Comparison of ENCODE assay signal across 12 mouse cellular contexts in genomic region chr6:87846813-87847212, GRCm38 (mm10). TPM values are rescaled to one million over a fixed set of nuclear protein-coding genes. Genes with fewer than 3 reads are reported as not detected.
A peak's percentile ranks its signal among the peaks of the same experiment; 100 is the strongest.
DNase-seq lines count a peak whose midpoint lies in the region; ATAC-seq and TF ChIP-seq lines count a peak whose summit lies in the region.
"Had no signal": no experiment of that assay in that cellular context is flagged by ENCODE, and none has a peak within 500 bp of the region (broad histone marks: within the 10 kb centered on the region; RNA-seq: fewer than 3 reads in every experiment).

No protein-coding gene starts in this region.

- DNase-seq in 3T3-L1 (ENCODE audit: low read depth, low spot score), result peak; percentile 70
- no peak for DNase-seq in CH12.LX (ENCODE audit: extremely low read depth)
- DNase-seq in liver, embryonic 11.5 days (ENCODE audit: low spot score), result no peak
- DNase-seq in thymus, postnatal 0 days (ENCODE audit: low spot score), result no peak
- DNase-seq in spleen, postnatal 14 days (ENCODE audit: low spot score in 2 of 2), result no peak
- DNase-seq: adrenal gland, adult 2 months; forebrain, postnatal 0 days had no signal

- no peak for TF ChIP-seq RAD21 in CH12.LX (IDR thresholded peaks at IDR 0.05; ENCODE audit: low read depth, low read length)

- in situ Hi-C loops in CH12.LX (cut with MboI; ENCODE audit: low pct_ligation_motif_present, low pct_unique_long_range_greater_than_20kb, low sequenced_read_pairs), result no loop called here

- no peak overlapping the region for H3K9ac ChIP-seq in kidney, embryonic 15.5 days
- H3K9ac ChIP-seq in kidney, embryonic 16.5 days (replicated peaks; ENCODE audit: low read length), result no peak overlapping the region
- peak overlapping the region; percentile 48; the same call in 1 of the 2 replicates for H3K9ac ChIP-seq in CH12.LX (ENCODE audit: insufficient read depth, low read depth)
- peak overlapping the region; percentile 34; the same call in 1 of the 2 replicates for H3K9ac ChIP-seq in liver, embryonic 11.5 days (ENCODE audit: low read depth, low read length)
- H3K9ac ChIP-seq: forebrain, postnatal 0 days; hindbrain, embryonic 15.5 days had no signal

- no peaks in the 10 kb centered on the region for H3K27me3 ChIP-seq in kidney, embryonic 15.5 days
- no peaks in the 10 kb centered on the region for H3K27me3 ChIP-seq in kidney, embryonic 16.5 days (ENCODE audit: insufficient read depth, low read length)
- H3K27me3 ChIP-seq in CH12.LX (replicated peaks), result no peaks in the 10 kb centered on the region
- no peaks in the 10 kb centered on the region for H3K27me3 ChIP-seq in liver, embryonic 11.5 days (replicated peaks; ENCODE audit: control insufficient read depth, insufficient read depth, low read length)
- H3K27me3 ChIP-seq: hindbrain, embryonic 15.5 days had no signal

- WGBS in kidney, embryonic 15.5 days, result 86% methylated on average over 1 of the region's 1 CpGs
- WGBS in kidney, embryonic 16.5 days, result 80% methylated on average over 1 of the region's 1 CpGs
- 85% methylated on average over 1 of the region's 1 CpGs for WGBS in liver, embryonic 11.5 days

- H3K79me2 ChIP-seq in CH12.LX (replicated peaks; ENCODE audit: control insufficient read depth, extremely low read depth, insufficient read depth, poor library complexity, severe bottlenecking), result peaks cover 75% of the 10 kb centered on the region

- H3K9me3 ChIP-seq in kidney, embryonic 15.5 days (replicated peaks), result no peaks in the 10 kb centered on the region
- no peaks in the 10 kb centered on the region for H3K9me3 ChIP-seq in kidney, embryonic 16.5 days (ENCODE audit: low read length)
- H3K9me3 ChIP-seq in CH12.LX (replicated peaks; ENCODE audit: low read length), result no peaks in the 10 kb centered on the region
- no peaks in the 10 kb centered on the region for H3K9me3 ChIP-seq in liver, embryonic 11.5 days (ENCODE audit: control insufficient read depth, low read length)
- H3K9me3 ChIP-seq: hindbrain, embryonic 15.5 days had no signal

- H3K36me3 ChIP-seq in kidney, embryonic 15.5 days, result peaks cover 64% of the 10 kb centered on the region
- H3K36me3 ChIP-seq in kidney, embryonic 16.5 days (ENCODE audit: insufficient read depth, low read length), result peaks cover 38% of the 10 kb centered on the region
- peaks cover 47 to 72% of the 10 kb centered on the region in 2 experiments for H3K36me3 ChIP-seq in CH12.LX (replicated peaks in 1 of 2; ENCODE audit: control insufficient read depth in 1 of 2, insufficient read depth in 1 of 2, low read length in 1 of 2)
- H3K36me3 ChIP-seq in liver, embryonic 11.5 days (ENCODE audit: control insufficient read depth, insufficient read depth, low read length), result peaks cover 45% of the 10 kb centered on the region

- no peak for TF ChIP-seq CTCF in CH12.LX (conservative IDR thresholded peaks at IDR 0.05 in 1 of 2, IDR thresholded peaks at IDR 0.05 in 1 of 2; ENCODE audit: low read depth in 2 of 2, low read length in 2 of 2)

- H3K4me2 ChIP-seq in kidney, embryonic 15.5 days, result peak overlapping the region; percentile 1; the same call in 1 of the 2 replicates
- H3K4me2 ChIP-seq in kidney, embryonic 16.5 days (replicated peaks; ENCODE audit: low read depth, low read length), result no peak overlapping the region
- H3K4me2 ChIP-seq in CH12.LX (ENCODE audit: insufficient read depth, low read depth, poor library complexity, severe bottlenecking), result peak overlapping the region; percentile 97
- H3K4me2 ChIP-seq in liver, embryonic 11.5 days, result peak overlapping the region; percentile 91
- H3K4me2 ChIP-seq: hindbrain, embryonic 15.5 days had no signal

- ATAC-seq in kidney, embryonic 15.5 days (replicated peaks; ENCODE audit: low FRiP score), result no peak
- ATAC-seq in kidney, embryonic 16.5 days (ENCODE audit: low FRiP score, low TSS enrichment), result no peak
- ATAC-seq in liver, embryonic 11.5 days (replicated peaks; ENCODE audit: low FRiP score), result no peak
- ATAC-seq: forebrain, postnatal 0 days; midbrain, embryonic 16.5 days had no signal

- TF ChIP-seq POLR2A in CH12.LX (IDR thresholded peaks at IDR 0.05; ENCODE audit: low read depth, low read length), result no peak

- peaks cover 24% of the 10 kb centered on the region for H3K4me1 ChIP-seq in kidney, embryonic 15.5 days
- peaks cover 26% of the 10 kb centered on the region for H3K4me1 ChIP-seq in kidney, embryonic 16.5 days (ENCODE audit: insufficient read depth, low read length)
- H3K4me1 ChIP-seq in CH12.LX (ENCODE audit: control insufficient read depth in 1 of 2, insufficient read depth in 2 of 2), result peaks cover 3 to 67% of the 10 kb centered on the region in 2 experiments; a peak in 3 of 4 replicates
- H3K4me1 ChIP-seq in liver, embryonic 11.5 days (replicated peaks; ENCODE audit: control insufficient read depth, insufficient read depth, low read length), result peaks cover 17% of the 10 kb centered on the region

- no peak overlapping the region for H3K27ac ChIP-seq in kidney, embryonic 15.5 days
- H3K27ac ChIP-seq in kidney, embryonic 16.5 days (ENCODE audit: low read length), result no peak overlapping the region
- H3K27ac ChIP-seq in CH12.LX (ENCODE audit: insufficient read depth, low read depth), result no peak overlapping the region
- H3K27ac ChIP-seq in liver, embryonic 11.5 days (ENCODE audit: low read depth, low read length), result 0 out of 2 replicates have a peak overlapping the region, but pooled peaks have one; percentile 11
- H3K27ac ChIP-seq: hindbrain, embryonic 15.5 days; layer of hippocampus, adult 2 months had no signal

- TF ChIP-seq EP300 in CH12.LX (IDR thresholded peaks at IDR 0.05; ENCODE audit: low read length), result no peak

- H3K4me3 ChIP-seq in kidney, embryonic 15.5 days (replicated peaks), result no peak overlapping the region
- no peak overlapping the region for H3K4me3 ChIP-seq in kidney, embryonic 16.5 days (ENCODE audit: low read length)
- peak overlapping the region in 2 of 3 experiments; percentile 26 to 96 for H3K4me3 ChIP-seq in CH12.LX (replicated peaks in 1 of 3; ENCODE audit: low read depth in 2 of 3, low read length in 2 of 3, poor library complexity in 1 of 3)
- no peak overlapping the region for H3K4me3 ChIP-seq in liver, embryonic 11.5 days (ENCODE audit: low read depth, low read length)
- H3K4me3 ChIP-seq: hindbrain, embryonic 15.5 days; layer of hippocampus, adult 2 months had no signal

- dilution Hi-C loops in CH12.LX (cut with MboI; ENCODE audit: extremely low pct_ligation_motif_present, extremely low pct_unique_long_range_greater_than_20kb, low sequenced_read_pairs), result no loop called here

TF ChIP-seq in CH12.LX, 34 proteins besides CTCF, POLR2A, EP300 and RAD21 (continues in another document):
- TF ChIP-seq MXI1 (IDR thresholded peaks at IDR 0.05; ENCODE audit: low read depth, low read length), result no peak
- no peak for TF ChIP-seq MYC (IDR thresholded peaks at IDR 0.05; ENCODE audit: low read depth, low read length)
- TF ChIP-seq CHD2 (IDR thresholded peaks at IDR 0.05; ENCODE audit: low read length), result no peak
- TF ChIP-seq JUND (conservative IDR thresholded peaks at IDR 0.05; ENCODE audit: low read depth, low read length), result no peak

RNA-seq across cellular contexts. Expression of gene Cnbp, which starts 4.1 kb away (rescaled TPM):
- polyA plus RNA-seq in kidney, embryonic 15.5 days (2015; fragmentation: Nextera tagmentation; extraction: Ambion mirVana), result 1,107 and 1,171 TPM in 2 replicates
- polyA plus RNA-seq in kidney, embryonic 16.5 days (2015; fragmentation: Nextera tagmentation; extraction: Ambion mirVana), result 1,037 and 1,064 TPM in 2 replicates
- 558 and 652 TPM in 2 replicates for total RNA-seq in CH12.LX (2012; rRNA removed)
- total RNA-seq in CH12.LX (2014; rRNA removed), result 838 and 876 TPM in 2 replicates
- 649 and 743 TPM in 2 replicates for polyA plus RNA-seq in CH12.LX (2012; ENCODE audit: insufficient read length, low read depth)
- 1,371 and 1,468 TPM in 2 replicates for polyA plus RNA-seq in liver, embryonic 11.5 days (2014; fragmentation: Nextera tagmentation; extraction: Ambion mirVana)
- polyA plus RNA-seq in thymus, postnatal 0 days (2015; fragmentation: Nextera tagmentation; extraction: Ambion mirVana), result 1,228 and 1,268 TPM in 2 replicates

RNA-seq across cellular contexts. Expression of gene Isy1, which starts 8.2 kb away (rescaled TPM):
- 57.3 and 62.9 TPM in 2 replicates for polyA plus RNA-seq in kidney, embryonic 15.5 days (2015; fragmentation: Nextera tagmentation; extraction: Ambion mirVana)
- polyA plus RNA-seq in kidney, embryonic 16.5 days (2015; fragmentation: Nextera tagmentation; extraction: Ambion mirVana), result 41.3 and 49.3 TPM in 2 replicates
- total RNA-seq in CH12.LX (2012; rRNA removed) (43.8 and 67.7 TPM in 2 replicates), CH12.LX (2014; rRNA removed) (77.4 and 84.2 TPM in 2 replicates)
- polyA plus RNA-seq in CH12.LX (2012; ENCODE audit: insufficient read length, low read depth), result 140 and 204 TPM in 2 replicates
- polyA plus RNA-seq in liver, embryonic 11.5 days (2014; fragmentation: Nextera tagmentation; extraction: Ambion mirVana), result 84.8 and 89.0 TPM in 2 replicates
- 75.0 and 78.3 TPM in 2 replicates for polyA plus RNA-seq in thymus, postnatal 0 days (2015; fragmentation: Nextera tagmentation; extraction: Ambion mirVana)

RNA-seq across cellular contexts. Expression of gene Gm45140, which starts 11.2 kb away (rescaled TPM):
- 2.3 and 3.9 TPM in 2 replicates for polyA plus RNA-seq in kidney, embryonic 15.5 days (2015; fragmentation: Nextera tagmentation; extraction: Ambion mirVana)
- 2.7 and 5.2 TPM in 2 replicates for polyA plus RNA-seq in kidney, embryonic 16.5 days (2015; fragmentation: Nextera tagmentation; extraction: Ambion mirVana)
- total RNA-seq in CH12.LX (2012; rRNA removed), result 13.0 and 15.7 TPM in 2 replicates
- 4.3 and 5.5 TPM in 2 replicates for total RNA-seq in CH12.LX (2014; rRNA removed)
- 25.7 and 37.6 TPM in 2 replicates for polyA plus RNA-seq in CH12.LX (2012; ENCODE audit: insufficient read length, low read depth)
- 5.6 and 7.8 TPM in 2 replicates for polyA plus RNA-seq in liver, embryonic 11.5 days (2014; fragmentation: Nextera tagmentation; extraction: Ambion mirVana)
- polyA plus RNA-seq in thymus, postnatal 0 days (2015; fragmentation: Nextera tagmentation; extraction: Ambion mirVana), result 2.3 and 2.5 TPM in 2 replicates

RNA-seq across cellular contexts. Expression of gene Rab43, which starts 34.8 kb away (rescaled TPM):
- polyA plus RNA-seq in kidney, embryonic 15.5 days (2015; fragmentation: Nextera tagmentation; extraction: Ambion mirVana), result 12.6 and 12.7 TPM in 2 replicates
- 10.9 and 14.7 TPM in 2 replicates for polyA plus RNA-seq in kidney, embryonic 16.5 days (2015; fragmentation: Nextera tagmentation; extraction: Ambion mirVana)
- total RNA-seq in CH12.LX (2012; rRNA removed), result 10.3 and 11.4 TPM in 2 replicates
- total RNA-seq in CH12.LX (2014; rRNA removed), result 2.8 and 4.3 TPM in 2 replicates
- 16.1 and 23.4 TPM in 2 replicates for polyA plus RNA-seq in CH12.LX (2012; ENCODE audit: insufficient read length, low read depth)
- polyA plus RNA-seq in liver, embryonic 11.5 days (2014; fragmentation: Nextera tagmentation; extraction: Ambion mirVana), result 20.4 and 21.4 TPM in 2 replicates
- polyA plus RNA-seq in thymus, postnatal 0 days (2015; fragmentation: Nextera tagmentation; extraction: Ambion mirVana), result 9.9 and 11.7 TPM in 2 replicates

RNA-seq across cellular contexts. Expression of gene Copg1, which starts 40.8 kb away (rescaled TPM):
- polyA plus RNA-seq in kidney, embryonic 15.5 days (2015; fragmentation: Nextera tagmentation; extraction: Ambion mirVana), result 159 and 164 TPM in 2 replicates
- polyA plus RNA-seq in kidney, embryonic 16.5 days (2015; fragmentation: Nextera tagmentation; extraction: Ambion mirVana), result 190 TPM in 2 replicates
- total RNA-seq in CH12.LX (2012; rRNA removed) (85.1 and 99.3 TPM in 2 replicates), CH12.LX (2014; rRNA removed) (75.6 and 78.3 TPM in 2 replicates)
- polyA plus RNA-seq in CH12.LX (2012; ENCODE audit: insufficient read length, low read depth), result 81.3 and 91.9 TPM in 2 replicates
- polyA plus RNA-seq in liver, embryonic 11.5 days (2014; fragmentation: Nextera tagmentation; extraction: Ambion mirVana), result 116 and 130 TPM in 2 replicates
- 75.0 and 75.5 TPM in 2 replicates for polyA plus RNA-seq in thymus, postnatal 0 days (2015; fragmentation: Nextera tagmentation; extraction: Ambion mirVana)

Comparison
In these comparisons a context has a peak if more than half of its experiments do, and no peak if none do; other contexts are left out.
1. H3K4me3 ChIP-seq: peak in CH12.LX (2 of 3); none in kidney, embryonic 15.5 days (single experiment), kidney, embryonic 16.5 days (single experiment) and liver, embryonic 11.5 days (single experiment).
2. H3K9ac ChIP-seq: peak in CH12.LX (single experiment) and liver, embryonic 11.5 days (single experiment); none in kidney, embryonic 15.5 days (single experiment) and kidney, embryonic 16.5 days (single experiment).